Mouse (Mus musculus) intestine, embryonic 14.5 days (tissue): ENCODE results near the gene Ttll7. TPM values are rescaled to one million over a fixed set of nuclear protein-coding genes. Genes with fewer than 3 reads are reported as not detected.

ENCODE experiments used
- ATAC-seq: fragments of 200-750 bp; cut with Nextera tagmentation; replicated peaks from 2 replicates; pipeline ENCODE4 v1.8.0; 2017; ENCODE audit warnings: low read depth, moderate number of reproducible peaks, moderate TSS enrichment, moderate library complexity; ENCODE audit not compliant: low FRiP score, low TSS enrichment
- DNase-seq: peaks from one replicate; pipeline ENCODE4 v3.0.0-alpha.2; 2018; ENCODE audit warnings: low spot score
- H3K27ac ChIP-seq: fragments of 300-500 bp; sonication (generic); 2 replicates; pipeline ENCODE4 v1.5.1; 2014; ENCODE audit warnings: low read depth, mild to moderate bottlenecking, control low read depth
- H3K27me3 ChIP-seq: fragments of 300-500 bp; sonication (generic); replicated peaks from 2 replicates; pipeline ENCODE4 v1.6.1; 2014; ENCODE audit warnings: low read length, control low read depth; ENCODE audit not compliant: control insufficient read depth, insufficient read depth
- H3K36me3 ChIP-seq: fragments of 300-500 bp; sonication (generic); 2 replicates; pipeline ENCODE4 v1.6.1; 2014; ENCODE audit warnings: low read length, control low read depth; ENCODE audit not compliant: control insufficient read depth, insufficient read depth
- H3K4me1 ChIP-seq: fragments of 300-500 bp; sonication (generic); replicated peaks from 2 replicates; pipeline ENCODE4 v1.6.1; 2014; ENCODE audit warnings: low read length, control low read depth, mixed read lengths; ENCODE audit not compliant: control insufficient read depth, insufficient read depth
- H3K4me2 ChIP-seq: fragments of 300-500 bp; sonication (generic); 2 replicates; pipeline ENCODE4 v1.6.1; 2014; ENCODE audit warnings: low read length
- H3K4me3 ChIP-seq: fragments of 300-500 bp; sonication (generic); 2 replicates; pipeline ENCODE4 v1.5.1; 2014; ENCODE audit warnings: low read depth, low read length, control low read depth, mixed read lengths
- H3K9ac ChIP-seq: fragments of 300-500 bp; sonication (generic); 2 replicates; pipeline ENCODE4 v1.6.1; 2014; ENCODE audit warnings: mild to moderate bottlenecking, low read length
- H3K9me3 ChIP-seq: fragments of 300-500 bp; sonication (generic); 2 replicates; pipeline ENCODE4 v1.6.1; 2016; ENCODE audit warnings: low read length, control low read depth; ENCODE audit not compliant: control insufficient read depth
- WGBS: fragments of 180-500 bp; shearing (Covaris S2); extraction: QIAGEN DNeasy Blood & Tissue Kit; methylation state at CpG from one replicate; pipeline ENCODE4 v1.1.7; 2014; 5-methylcytosine and 5-hydroxymethylcytosine counted together
- polyA plus RNA-seq: library from polyadenylated mRNA; unstranded; fragments of >200 nt; fragmentation: Nextera tagmentation; extraction: Ambion mirVana; gene quantifications from 2 replicates; pipeline ENCODE4 v1.2.1, GENCODE M21; 2014

Gene Ttll7
- polyA plus RNA-seq, 1 experiment from 2014 or later: 2.1 TPM

DNA sequence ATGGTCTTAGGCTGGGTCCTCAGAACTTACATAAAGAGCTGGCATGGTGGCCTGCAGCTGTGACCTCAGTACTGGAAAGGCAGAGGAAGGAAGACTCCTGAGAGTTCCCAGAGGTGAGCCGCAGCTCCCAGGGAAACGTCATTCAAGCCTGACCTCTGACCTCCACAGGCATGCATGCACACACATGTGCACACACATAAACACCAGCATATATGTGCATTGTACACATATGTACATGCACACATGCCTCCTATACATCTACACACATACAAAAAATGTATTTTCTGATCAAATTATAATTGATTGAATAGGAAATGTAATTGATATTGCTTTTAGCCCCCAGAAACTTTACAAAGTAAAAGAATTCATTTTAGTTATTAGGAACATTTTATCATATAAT, 93.2 kb downstream of the Ttll7 start:
- no peaks in the 10 kb centered on the region for H3K27me3 ChIP-seq
- H3K4me1 ChIP-seq: no peaks in the 10 kb centered on the region
- DNase-seq: no peak
- no peaks in the 10 kb centered on the region for H3K9me3 ChIP-seq
- WGBS: 32% methylated on average over 2 of the region's 2 CpGs
- no peak for ATAC-seq
- no peaks in the 10 kb centered on the region for H3K36me3 ChIP-seq
- H3K27ac ChIP-seq: no peak overlapping the region
- no peak overlapping the region for H3K4me3 ChIP-seq
- H3K9ac ChIP-seq: no peak overlapping the region
- H3K4me2 ChIP-seq: no peak overlapping the region

GRCm38 (mm10) chr3:146945887-146946286, 93.7 kb downstream of the Ttll7 start:
- Histone ChIP-seq H3K9ac (no peak overlapping the region), H3K4me3 (peak overlapping the region; percentile 41), H3K27ac (no peak overlapping the region), H3K4me2 (peak overlapping the region; percentile 56), H3K27me3 (no peaks in the 10 kb centered on the region), H3K36me3 (no peaks in the 10 kb centered on the region), H3K9me3 (no peaks in the 10 kb centered on the region), H3K4me1 (no peaks in the 10 kb centered on the region)
- under 1% methylated on average over 13 of the region's 13 CpGs for WGBS
- peak; percentile 83 for DNase-seq
- 0 out of 2 replicates have a peak, but pooled peaks have one; percentile 58 for ATAC-seq

DNA sequence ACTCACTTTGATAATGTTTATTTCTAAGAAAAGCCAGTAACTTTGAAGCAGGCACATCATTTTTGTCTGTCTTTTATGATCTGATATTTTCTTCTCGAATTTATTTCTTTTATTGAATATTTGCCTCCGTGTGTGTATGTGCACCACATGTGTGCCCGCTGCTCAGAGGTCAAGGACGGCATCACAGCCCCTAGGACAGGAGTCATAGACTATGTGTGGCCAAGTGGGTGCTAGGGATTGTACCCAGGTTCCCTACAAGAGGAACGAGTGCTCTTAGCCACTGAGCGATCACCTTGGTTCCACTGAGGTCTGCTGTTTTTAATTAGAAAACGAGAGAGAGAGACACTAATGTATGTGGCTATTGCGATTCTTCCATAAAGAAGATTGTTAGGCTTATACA, 94.5 kb downstream of the Ttll7 start:
- Histone ChIP-seq H3K4me2 (no peak overlapping the region), H3K9ac (no peak overlapping the region), H3K27ac (no peak overlapping the region), H3K27me3 (no peaks in the 10 kb centered on the region), H3K4me1 (no peaks in the 10 kb centered on the region), H3K36me3 (no peaks in the 10 kb centered on the region), H3K9me3 (no peaks in the 10 kb centered on the region), H3K4me3 (no peak overlapping the region)
- DNase-seq: no peak
- 82% methylated on average over 8 of the region's 8 CpGs for WGBS
- ATAC-seq: no peak

- H3K4me3 ChIP-seq: no peak overlapping the region
- H3K36me3 ChIP-seq: no peaks in the 10 kb centered on the region
- DNase-seq (no peak), ATAC-seq (no peak)
- 95% methylated on average over 8 of the region's 8 CpGs for WGBS
- no peak overlapping the region for H3K9ac ChIP-seq
- H3K27ac ChIP-seq: no peak overlapping the region
- H3K4me2 ChIP-seq: no peak overlapping the region
- no peaks in the 10 kb centered on the region for H3K9me3 ChIP-seq
- H3K4me1 ChIP-seq: no peaks in the 10 kb centered on the region
- no peaks in the 10 kb centered on the region for H3K27me3 ChIP-seq
Observed at GRCm38 (mm10) chr3:146956792-146957191, 104.6 kb downstream of the Ttll7 start.

GRCm38 (mm10) chr3:146962838-146963237, 110.7 kb downstream of the Ttll7 start:
- Histone ChIP-seq H3K9me3 (no peaks in the 10 kb centered on the region), H3K27ac (no peak overlapping the region), H3K4me3 (no peak overlapping the region), H3K4me2 (no peak overlapping the region), H3K4me1 (no peaks in the 10 kb centered on the region), H3K27me3 (no peaks in the 10 kb centered on the region), H3K36me3 (no peaks in the 10 kb centered on the region), H3K9ac (no peak overlapping the region)
- no peak for DNase-seq
- no peak for ATAC-seq

DNA sequence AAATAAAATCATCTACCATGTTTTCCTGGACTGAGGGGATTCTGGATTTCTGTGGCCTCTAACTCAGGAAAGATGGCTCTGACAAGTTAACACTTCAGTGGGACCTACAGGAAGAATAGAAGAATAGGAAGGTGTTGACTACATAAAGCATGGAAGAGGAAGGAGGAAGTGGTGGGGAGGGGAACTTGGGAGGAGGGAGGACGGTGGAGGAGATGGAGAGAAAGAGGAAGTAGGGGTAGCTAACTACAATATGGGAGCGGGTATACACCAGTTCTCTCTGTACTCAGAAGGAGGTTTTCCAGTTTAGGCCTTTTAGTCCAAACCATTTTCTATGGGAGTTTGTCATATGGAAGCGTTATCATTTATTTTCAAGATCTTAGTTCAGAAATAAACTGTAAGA, 112.2 kb downstream of the Ttll7 start:
- WGBS: 82% methylated on average over 3 of the region's 3 CpGs
- H3K9ac ChIP-seq: no peak overlapping the region
- H3K36me3 ChIP-seq: no peaks in the 10 kb centered on the region
- no peaks in the 10 kb centered on the region for H3K27me3 ChIP-seq
- no peaks in the 10 kb centered on the region for H3K9me3 ChIP-seq
- no peak overlapping the region for H3K27ac ChIP-seq
- no peak overlapping the region for H3K4me2 ChIP-seq
- ATAC-seq (no peak), DNase-seq (no peak)
- H3K4me1 ChIP-seq: no peaks in the 10 kb centered on the region
- no peak overlapping the region for H3K4me3 ChIP-seq

DNA sequence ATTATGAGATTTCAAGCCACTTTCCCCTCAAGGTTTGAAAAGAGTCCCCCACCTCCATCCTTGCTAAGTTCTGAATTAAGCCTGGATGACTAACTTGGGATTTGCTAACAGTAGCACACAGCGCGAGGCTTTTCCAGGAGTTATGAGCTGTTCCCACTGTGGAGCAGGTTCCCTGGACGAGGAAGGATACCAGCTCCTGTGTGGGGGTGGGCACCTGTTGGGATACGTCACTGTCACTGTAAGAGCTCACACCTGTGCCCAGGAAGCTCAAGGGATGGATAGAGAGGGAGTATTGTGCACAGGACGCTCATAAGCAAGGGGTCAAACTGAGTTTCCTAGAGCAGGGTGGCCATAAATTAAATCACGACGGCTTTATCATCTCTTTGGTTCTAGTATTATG, 115.1 kb downstream of the Ttll7 start:
- Histone ChIP-seq H3K9ac (no peak overlapping the region), H3K9me3 (no peaks in the 10 kb centered on the region), H3K27me3 (no peaks in the 10 kb centered on the region), H3K36me3 (no peaks in the 10 kb centered on the region), H3K27ac (no peak overlapping the region), H3K4me3 (no peak overlapping the region), H3K4me1 (no peaks in the 10 kb centered on the region), H3K4me2 (no peak overlapping the region)
- WGBS: 67% methylated on average over 7 of the region's 7 CpGs
- DNase-seq: no peak
- ATAC-seq: no peak

DNA sequence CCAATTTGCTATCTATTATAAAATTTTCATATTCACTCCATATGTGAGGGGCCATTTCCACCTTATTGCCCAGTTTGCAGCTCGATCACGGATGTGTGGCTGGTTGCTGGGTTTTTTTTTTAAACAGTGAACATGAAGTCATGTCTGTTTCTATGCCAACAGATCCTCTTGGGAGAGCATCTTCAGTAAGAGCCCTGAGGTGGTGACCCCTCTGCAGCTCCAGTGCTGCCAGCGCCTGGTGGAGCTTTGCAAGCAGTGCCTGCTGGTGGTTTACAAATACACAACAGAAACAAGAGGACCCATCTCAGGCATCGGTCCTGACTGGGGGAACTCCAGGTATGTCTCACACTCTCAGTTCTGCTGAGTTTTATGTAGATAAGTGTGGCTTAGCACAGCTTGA, 115.7 kb downstream of the Ttll7 start:
- DNase-seq: no peak
- H3K27me3 ChIP-seq: no peaks in the 10 kb centered on the region
- no peaks in the 10 kb centered on the region for H3K9me3 ChIP-seq
- 65% methylated on average over 4 of the region's 4 CpGs for WGBS
- no peak overlapping the region for H3K9ac ChIP-seq
- no peaks in the 10 kb centered on the region for H3K4me1 ChIP-seq
- no peak overlapping the region for H3K27ac ChIP-seq
- no peak overlapping the region for H3K4me3 ChIP-seq
- no peaks in the 10 kb centered on the region for H3K36me3 ChIP-seq
- no peak for ATAC-seq
- no peak overlapping the region for H3K4me2 ChIP-seq

- WGBS: 90% methylated on average over 3 of the region's 3 CpGs
- Histone ChIP-seq H3K27me3 (no peaks in the 10 kb centered on the region), H3K9ac (no peak overlapping the region), H3K4me3 (no peak overlapping the region), H3K27ac (no peak overlapping the region), H3K36me3 (no peaks in the 10 kb centered on the region), H3K4me1 (no peaks in the 10 kb centered on the region), H3K9me3 (no peaks in the 10 kb centered on the region), H3K4me2 (no peak overlapping the region)
- DNase-seq (no peak), ATAC-seq (no peak)
Observed at GRCm38 (mm10) chr3:146978272-146978671, 126.1 kb downstream of the Ttll7 start.
